Mouse (Mus musculus) CH12.LX (cell line): ENCODE data around the gene Erbin. TPM values are rescaled to one million over a fixed set of nuclear protein-coding genes. Genes with fewer than 3 reads are reported as not detected.

ENCODE experiments used
- DNase-seq: peaks from one replicate; pipeline ENCODE4 v3.0.0-alpha.2; 2013; ENCODE audit errors: extremely low read depth
- H3K27ac ChIP-seq: 2 replicates; pipeline ENCODE4 v1.5.1; 2012; ENCODE audit warnings: low read depth, mild to moderate bottlenecking, control low read depth, moderate library complexity; ENCODE audit not compliant: insufficient read depth
- H3K27me3 ChIP-seq: replicated peaks from 2 replicates; pipeline ENCODE3; 2012; ENCODE audit warnings: inconsistent platforms
- H3K36me3 ChIP-seq, 2 experiments: replicated peaks in 1 of 2; 2 replicates each; pipeline versions ENCODE3 to v1.6.1; 2012; ENCODE audit warnings: inconsistent platforms in 1 of 2, low read length in 1 of 2, mild to moderate bottlenecking in 1 of 2, mixed read lengths in 1 of 2, moderate library complexity in 1 of 2; ENCODE audit not compliant: control insufficient read depth in 1 of 2, insufficient read depth in 1 of 2
- H3K4me1 ChIP-seq, 2 experiments: 2 replicates each; pipeline ENCODE4 v1.6.1; 2012; ENCODE audit warnings: inconsistent platforms in 1 of 2, moderate library complexity in 1 of 2; ENCODE audit not compliant: insufficient read depth in 2 of 2, control insufficient read depth in 1 of 2
- H3K4me2 ChIP-seq: 2 replicates; pipeline ENCODE4 v1.6.1; 2012; ENCODE audit warnings: low read depth, mild to moderate bottlenecking, control low read depth; ENCODE audit not compliant: poor library complexity, insufficient read depth, severe bottlenecking
- H3K4me3 ChIP-seq, 3 experiments: fragments of 150-350 bp in 1 of 3; sonication (generic) in 1 of 3; replicated peaks in 1 of 3; 2 replicates each; pipeline versions ENCODE3 to v1.5.1; 2011 to 2012; ENCODE audit warnings: low read depth in 2 of 3, low read length in 2 of 3, mild to moderate bottlenecking in 2 of 3, moderate library complexity in 2 of 3, control low read depth in 1 of 3, improper control_type of control experiment in 1 of 3, inconsistent platforms in 1 of 3, mixed read lengths in 1 of 3; ENCODE audit not compliant: poor library complexity in 1 of 3
- H3K79me2 ChIP-seq: replicated peaks from 2 replicates; pipeline ENCODE4 v1.6.1; 2012; ENCODE audit warnings: mild to moderate bottlenecking, moderate library complexity; ENCODE audit not compliant: control insufficient read depth, poor library complexity, insufficient read depth, severe bottlenecking; ENCODE audit errors: extremely low read depth
- H3K9ac ChIP-seq: 2 replicates; pipeline ENCODE4 v1.6.1; 2012; ENCODE audit warnings: low read depth, mild to moderate bottlenecking, control low read depth, moderate library complexity; ENCODE audit not compliant: insufficient read depth
- H3K9me3 ChIP-seq: replicated peaks from 2 replicates; pipeline ENCODE3; 2012; ENCODE audit warnings: low read length, inconsistent platforms, mixed read lengths
- BHLHE40 ChIP-seq: IDR thresholded peaks from 2 replicates; pipeline ENCODE4 v1.6.1; 2011; ENCODE audit warnings: mild to moderate bottlenecking, low read depth, low read length, improper control_type of control experiment
- E2F4 ChIP-seq: IDR thresholded peaks from 2 replicates; pipeline ENCODE4 v1.6.1; 2011; ENCODE audit warnings: low read depth, low read length, improper control_type of control experiment; ENCODE audit not compliant: insufficient replicate concordance
- ELF1 ChIP-seq: IDR thresholded peaks from 2 replicates; pipeline ENCODE4 v1.6.1; 2014; ENCODE audit warnings: low read depth, mild to moderate bottlenecking, inconsistent platforms, low read length, improper control_type of control experiment
- ETS1 ChIP-seq: conservative IDR thresholded peaks from 2 replicates; pipeline ENCODE4 v1.6.1; 2012; ENCODE audit warnings: low read depth, mild to moderate bottlenecking, inconsistent platforms, low read length, improper control_type of control experiment, moderate library complexity
- HCFC1 ChIP-seq: IDR thresholded peaks from 2 replicates; pipeline ENCODE4 v1.6.1; 2012; ENCODE audit warnings: low read depth, mild to moderate bottlenecking, inconsistent platforms, low read length, improper control_type of control experiment
- IRF4 ChIP-seq: IDR thresholded peaks from 2 replicates; pipeline ENCODE4 v1.6.1; 2014; ENCODE audit warnings: low read depth, mild to moderate bottlenecking, inconsistent platforms, low read length, improper control_type of control experiment
- JUN ChIP-seq: IDR thresholded peaks from 2 replicates; pipeline ENCODE4 v1.6.1; 2011; ENCODE audit warnings: low read depth, mild to moderate bottlenecking, low read length, improper control_type of control experiment, moderate library complexity; ENCODE audit not compliant: insufficient read depth
- JUND ChIP-seq: conservative IDR thresholded peaks from 2 replicates; pipeline ENCODE4 v1.6.1; 2011; ENCODE audit warnings: low read depth, low read length, improper control_type of control experiment
- KAT2A ChIP-seq: IDR thresholded peaks from 2 replicates; pipeline ENCODE4 v1.6.1; 2012; ENCODE audit warnings: low read length, improper control_type of control experiment, inconsistent platforms; ENCODE audit not compliant: insufficient replicate concordance
- MAFK ChIP-seq: IDR thresholded peaks from 2 replicates; pipeline ENCODE4 v1.6.1; 2011; ENCODE audit warnings: low read length, improper control_type of control experiment; ENCODE audit not compliant: insufficient replicate concordance
- MAX ChIP-seq: IDR thresholded peaks from 2 replicates; pipeline ENCODE4 v1.6.1; 2011; ENCODE audit warnings: low read length, improper control_type of control experiment
- MAZ ChIP-seq: IDR thresholded peaks from 2 replicates; pipeline ENCODE4 v1.6.1; 2012; ENCODE audit warnings: low read depth, mild to moderate bottlenecking, inconsistent platforms, low read length, improper control_type of control experiment, moderate library complexity
- MEF2A ChIP-seq: IDR thresholded peaks from 2 replicates; pipeline ENCODE4 v1.6.1; 2014; ENCODE audit warnings: low read depth, mild to moderate bottlenecking, inconsistent platforms, low read length, improper control_type of control experiment, borderline replicate concordance
- MXI1 ChIP-seq: IDR thresholded peaks from 2 replicates; pipeline ENCODE4 v1.6.1; 2011; ENCODE audit warnings: mild to moderate bottlenecking, low read depth, low read length, improper control_type of control experiment
- MYC ChIP-seq: IDR thresholded peaks from 2 replicates; pipeline ENCODE4 v1.6.1; 2011; ENCODE audit warnings: low read depth, mild to moderate bottlenecking, improper control_type of control experiment, low read length
- PAX5 ChIP-seq: IDR thresholded peaks from 2 replicates; pipeline ENCODE4 v1.6.1; 2012; ENCODE audit warnings: low read length, inconsistent platforms, mixed read lengths
- POLR2A ChIP-seq: IDR thresholded peaks from 2 replicates; pipeline ENCODE4 v1.6.1; 2011; ENCODE audit warnings: low read depth, mild to moderate bottlenecking, improper control_type of control experiment, low read length
- RCOR1 ChIP-seq: conservative IDR thresholded peaks from 2 replicates; pipeline ENCODE4 v1.6.1; 2012; ENCODE audit warnings: low read depth, mild to moderate bottlenecking, inconsistent platforms, low read length, improper control_type of control experiment
- TBP ChIP-seq: conservative IDR thresholded peaks from 2 replicates; pipeline ENCODE4 v1.6.1; 2011; ENCODE audit warnings: low read depth, low read length, improper control_type of control experiment
- UBTF ChIP-seq: IDR thresholded peaks from 2 replicates; pipeline ENCODE4 v1.6.1; 2012; ENCODE audit warnings: low read depth, mild to moderate bottlenecking, inconsistent platforms, low read length, improper control_type of control experiment, moderate library complexity
- USF2 ChIP-seq: conservative IDR thresholded peaks from 2 replicates; pipeline ENCODE4 v1.6.1; 2011; ENCODE audit warnings: low read depth, low read length, improper control_type of control experiment
- ZC3H11A ChIP-seq: IDR thresholded peaks from 2 replicates; pipeline ENCODE4 v1.6.1; 2012; ENCODE audit warnings: low read depth, mild to moderate bottlenecking, inconsistent platforms, low read length, improper control_type of control experiment
- ZKSCAN1 ChIP-seq: IDR thresholded peaks from 2 replicates; pipeline ENCODE4 v1.6.1; 2012; ENCODE audit warnings: low read depth, inconsistent platforms, low read length, improper control_type of control experiment, borderline replicate concordance
- ZMIZ1 ChIP-seq: IDR thresholded peaks from 2 replicates; pipeline ENCODE4 v1.6.1; 2012; ENCODE audit warnings: low read depth, mild to moderate bottlenecking, inconsistent platforms, low read length, improper control_type of control experiment
- ZNF384 ChIP-seq: IDR thresholded peaks from 2 replicates; pipeline ENCODE4 v1.6.1; 2012; ENCODE audit warnings: low read depth, low read length, improper control_type of control experiment, inconsistent platforms
- dilution Hi-C: fragments of 300-500 bp; cut with MboI; formaldehyde crosslinking; loops from 2 replicates; pipeline ENCODE4 v1.14.3; 2020; ENCODE audit warnings: low sequenced_read_pairs; ENCODE audit not compliant: extremely low pct_unique_long_range_greater_than_20kb, extremely low pct_ligation_motif_present
- in situ Hi-C: fragments of 300-500 bp; cut with MboI; formaldehyde crosslinking; loops from 3 replicates; pipeline ENCODE4 v1.14.3; 2019; ENCODE audit warnings: low sequenced_read_pairs, low pct_ligation_motif_present, low pct_unique_long_range_greater_than_20kb, mixed read lengths
- polyA plus RNA-seq: library from polyadenylated mRNA; unstranded; fragments of >175 nt; gene quantifications from 2 replicates; pipeline ENCODE4 v1.2.1, GENCODE M21; 2012; ENCODE audit warnings: low read depth; ENCODE audit not compliant: insufficient read length
- total RNA-seq, 2 experiments: library from RNA; depleted of rRNA; stranded (reverse); fragments of 300-350 nt in 1 of 2; fragments of >200 nt in 1 of 2; gene quantifications; 2 replicates each; pipeline ENCODE4 v1.2.3; 2012 to 2014

Gene Erbin
- total and polyA plus RNA-seq, 3 experiments: 26.2 to 45.8 (median 30.9) TPM

DNA sequence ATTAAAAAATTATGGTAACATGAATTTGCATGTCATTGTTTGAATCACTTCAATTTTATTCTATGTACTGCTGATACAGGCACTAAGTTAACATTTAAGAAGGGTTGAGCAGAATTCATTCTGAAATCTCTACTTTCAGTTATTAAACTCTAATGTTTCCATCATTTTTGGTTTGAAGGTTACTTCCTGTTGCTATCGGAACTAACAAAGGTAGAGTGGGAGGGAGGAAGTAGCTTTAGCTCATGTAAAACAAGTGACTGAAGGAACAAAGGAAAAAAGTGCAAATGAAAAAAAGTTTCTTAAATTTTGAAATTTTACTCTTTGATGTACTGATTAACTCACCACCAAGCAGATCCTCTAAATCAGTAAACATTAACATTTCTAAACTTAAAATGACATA lies 98.0 kb downstream of the Erbin start:
- no peak overlapping the region for H3K4me3 ChIP-seq
- H3K4me1 ChIP-seq: peaks cover 7 to 25% of the 10 kb centered on the region in 2 experiments
- no peak for DNase-seq
- no peak overlapping the region for H3K4me2 ChIP-seq
- no peak overlapping the region for H3K9ac ChIP-seq
- TF ChIP-seq MAZ (no peak), POLR2A (no peak), ZKSCAN1 (no peak), MXI1 (no peak), USF2 (no peak), TBP (no peak)
- no peaks in the 10 kb centered on the region for H3K9me3 ChIP-seq
- H3K27me3 ChIP-seq: no peaks in the 10 kb centered on the region
- H3K27ac ChIP-seq: no peak overlapping the region
- in situ Hi-C loops (no loop called here), dilution Hi-C loops (no loop called here)
- no peaks in the 10 kb centered on the region for H3K79me2 ChIP-seq
- peaks cover 16 to 29% of the 10 kb centered on the region in 2 experiments for H3K36me3 ChIP-seq

DNA sequence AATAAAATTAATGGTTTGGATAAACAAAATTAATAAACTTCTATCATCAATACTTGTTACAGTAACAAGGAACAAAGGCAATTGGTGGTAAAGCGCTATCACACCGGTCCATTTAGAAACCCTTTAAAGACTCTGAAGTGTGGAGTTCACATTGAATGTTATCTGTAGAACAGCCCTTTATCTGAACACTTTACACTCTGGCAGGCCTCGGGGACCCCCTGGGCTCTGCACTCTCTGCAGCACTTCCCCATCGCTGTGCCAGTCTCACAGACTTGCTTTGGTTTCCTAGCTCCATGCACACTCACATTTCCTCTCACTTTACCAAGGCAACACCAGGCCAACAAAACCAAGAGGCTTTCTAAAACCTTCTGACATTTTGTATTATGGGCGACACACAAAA lies 100.9 kb downstream of the Erbin start:
- no peak for TF ChIP-seq MAFK
- no peak for TF ChIP-seq JUND
- TF ChIP-seq ZNF384: no peak
- no peak for TF ChIP-seq JUN
- no peak for TF ChIP-seq ZC3H11A
- no peak for TF ChIP-seq BHLHE40
- TF ChIP-seq PAX5: no peak
- TF ChIP-seq E2F4: no peak
- TF ChIP-seq MXI1: no peak
- TF ChIP-seq USF2: no peak
- Histone ChIP-seq H3K27ac (no peak overlapping the region), H3K9ac (no peak overlapping the region), H3K9me3 (no peaks in the 10 kb centered on the region), H3K36me3 (peaks cover 12 to 23% of the 10 kb centered on the region in 2 experiments), H3K27me3 (no peaks in the 10 kb centered on the region), H3K79me2 (no peaks in the 10 kb centered on the region), H3K4me1 (peaks cover 8 to 43% of the 10 kb centered on the region in 2 experiments), H3K4me2 (no peak overlapping the region), H3K4me3 (no peak overlapping the region)
- DNase-seq: peak; percentile 30
- in situ Hi-C loops: no loop called here
- dilution Hi-C loops: no loop called here

DNA sequence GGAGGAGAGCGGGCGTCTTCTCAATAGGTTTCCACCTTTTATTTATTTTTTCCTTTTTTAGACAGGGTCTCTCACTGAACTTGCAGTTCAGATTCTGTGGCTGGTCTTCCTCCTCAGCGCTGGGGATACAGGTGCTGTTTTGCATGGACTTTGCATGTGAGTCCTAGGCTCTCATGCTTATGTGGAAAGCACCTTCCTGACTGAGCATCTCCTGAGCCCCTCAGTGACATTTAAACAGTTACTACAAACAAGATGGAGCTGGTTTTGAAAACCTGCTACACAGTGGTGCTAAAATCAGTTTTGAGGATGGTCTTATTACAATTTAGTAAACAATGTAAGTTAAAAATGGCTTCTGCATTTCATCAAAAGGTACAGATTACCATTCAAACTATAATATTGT lies 102.4 kb downstream of the Erbin start:
- peak overlapping the region; percentile 61 for H3K27ac ChIP-seq
- H3K79me2 ChIP-seq: no peaks in the 10 kb centered on the region
- H3K9ac ChIP-seq: no peak overlapping the region
- no peaks in the 10 kb centered on the region for H3K9me3 ChIP-seq
- no peak overlapping the region for H3K4me3 ChIP-seq
- dilution Hi-C loops (no loop called here), in situ Hi-C loops (no loop called here)
- no peaks in the 10 kb centered on the region for H3K27me3 ChIP-seq
- peak; percentile 82 for DNase-seq
- peaks cover 10 to 15% of the 10 kb centered on the region in 2 experiments for H3K36me3 ChIP-seq
- H3K4me1 ChIP-seq: peaks cover 8 to 43% of the 10 kb centered on the region in 2 experiments
- peak overlapping the region; percentile 52; the same call in 1 of the 2 replicates for H3K4me2 ChIP-seq
- peak; percentile 49; the same call in 1 of the 2 replicates for TF ChIP-seq MEF2A
- TF ChIP-seq RCOR1: no peak
- TF ChIP-seq MYC: 0 out of 2 replicates have a peak, but pooled peaks have one; percentile 22
- TF ChIP-seq ZNF384: no peak
- TF ChIP-seq ELF1: peak; percentile 41; the same call in 1 of the 2 replicates
- TF ChIP-seq KAT2A: no peak
- no peak for TF ChIP-seq MAX
- TF ChIP-seq UBTF: no peak
- no peak for TF ChIP-seq ZMIZ1
- TF ChIP-seq IRF4: peak; percentile 47; the same call in 1 of the 2 replicates
- no peak for TF ChIP-seq HCFC1
- no peak; the same call in 1 of the 2 replicates for TF ChIP-seq TBP
- TF ChIP-seq USF2: no peak
- no peak for TF ChIP-seq MAFK
- TF ChIP-seq ETS1: peak; percentile 64
- peak; percentile 36 for TF ChIP-seq POLR2A
